Mouse (Mus musculus) heart, embryonic 15.5 days (tissue): ENCODE data around the gene Slc17a3. TPM values are rescaled to one million over a fixed set of nuclear protein-coding genes. Genes with fewer than 3 reads are reported as not detected.

Source experiments
- ATAC-seq: fragments of 200-750 bp; cut with Nextera tagmentation; replicated peaks from 2 replicates; pipeline ENCODE4 v1.8.0; 2017; ENCODE audit warnings: low read depth, moderate TSS enrichment; ENCODE audit not compliant: insufficient number of reproducible peaks, insufficient read depth, low FRiP score
- H3K27ac ChIP-seq: fragments of 300-500 bp; sonication (generic); 2 replicates; pipeline ENCODE4 v1.5.1; 2015; ENCODE audit warnings: mild to moderate bottlenecking, inconsistent platforms
- H3K27me3 ChIP-seq: fragments of 300-500 bp; sonication (generic); 2 replicates; pipeline ENCODE4 v1.6.1; 2015; ENCODE audit warnings: inconsistent platforms
- H3K36me3 ChIP-seq: fragments of 300-500 bp; sonication (generic); 2 replicates; pipeline ENCODE4 v1.6.1; 2015; ENCODE audit warnings: mild to moderate bottlenecking, inconsistent platforms
- H3K4me1 ChIP-seq: fragments of 300-500 bp; sonication (generic); replicated peaks from 2 replicates; pipeline ENCODE4 v1.6.1; 2015; ENCODE audit warnings: inconsistent platforms
- H3K4me2 ChIP-seq: fragments of 300-500 bp; sonication (generic); 2 replicates; pipeline ENCODE4 v1.6.1; 2015; ENCODE audit warnings: inconsistent platforms, mild to moderate bottlenecking, moderate library complexity
- H3K4me3 ChIP-seq: fragments of 300-500 bp; sonication (generic); 2 replicates; pipeline ENCODE4 v1.5.1; 2015; ENCODE audit warnings: mild to moderate bottlenecking, inconsistent platforms
- H3K9ac ChIP-seq: fragments of 300-500 bp; sonication (generic); 2 replicates; pipeline ENCODE4 v1.6.1; 2015; ENCODE audit warnings: mild to moderate bottlenecking, inconsistent platforms
- H3K9me3 ChIP-seq: fragments of 300-500 bp; sonication (generic); replicated peaks from 2 replicates; pipeline ENCODE4 v1.6.1; 2016; ENCODE audit warnings: inconsistent platforms
- WGBS: fragments of 180-500 bp; shearing (Covaris S2); methylation state at CpG from one replicate; pipeline ENCODE4 v1.1.7; 2015; ENCODE audit warnings: mixed read lengths; 5-methylcytosine and 5-hydroxymethylcytosine counted together
- polyA plus RNA-seq: library from polyadenylated mRNA; unstranded; fragments of >200 nt; fragmentation: Nextera tagmentation; extraction: Ambion mirVana; gene quantifications from 2 replicates; pipeline ENCODE4 v1.2.1, GENCODE M21; 2015

Gene Slc17a3
- polyA plus RNA-seq = 0.03 TPM in 1 of 2 replicates, not detected in the other

DNA sequence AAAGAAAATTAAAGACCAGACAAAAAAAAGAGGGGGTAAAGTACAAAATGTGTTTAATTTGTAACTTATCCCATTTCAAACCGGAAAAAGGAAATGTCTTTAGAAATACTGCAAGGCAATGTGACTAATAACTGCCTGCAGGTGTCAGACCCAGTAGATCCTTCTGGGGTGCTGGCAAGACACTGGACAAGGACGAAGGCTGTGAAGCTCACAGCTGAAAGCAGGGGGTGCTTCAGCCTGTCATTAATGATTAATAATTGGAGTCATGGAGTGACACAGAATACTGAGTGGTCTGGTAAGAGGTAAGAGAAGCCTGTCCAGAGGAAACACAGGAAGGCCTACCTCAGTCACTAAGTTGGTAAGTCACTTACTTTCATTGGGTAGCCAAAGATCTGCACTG is at the start of gene Slc17a3:
Gene Slc17a3, plus strand, starts transcription at position 127 of the 400 bp plus-strand sequence.
- Histone ChIP-seq H3K4me1 (no peaks in the 10 kb centered on the region), H3K36me3 (no peaks in the 10 kb centered on the region), H3K9me3 (no peaks in the 10 kb centered on the region), H3K4me3 (no peak within 1 kb of the TSS), H3K4me2 (no peak within 1 kb of the TSS), H3K27ac (no peak within 1 kb of the TSS), H3K27me3 (no peaks in the 10 kb centered on the region), H3K9ac (no peak within 1 kb of the TSS)
- 80% methylated on average over 2 of the region's 2 CpGs for WGBS
- no peak for ATAC-seq

DNA sequence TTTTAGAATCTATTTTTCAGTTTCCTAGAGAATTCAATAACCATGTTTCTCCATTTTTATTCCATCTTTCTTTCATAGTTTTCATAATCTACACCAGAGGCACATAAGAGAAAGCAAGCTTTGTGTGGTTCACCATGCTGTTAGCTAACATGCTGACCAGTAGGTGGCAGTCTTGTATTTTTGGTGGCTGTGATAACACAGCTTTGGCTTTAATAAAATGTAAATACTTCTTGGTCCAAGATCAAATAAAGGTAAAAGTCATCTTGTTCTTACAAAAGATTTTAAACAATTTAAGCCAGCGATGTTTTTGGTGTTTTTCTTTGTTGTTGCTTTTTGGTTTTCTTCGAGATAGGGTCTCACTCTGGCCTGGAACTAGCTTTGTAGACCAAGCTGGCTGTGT is 46.7 kb upstream of the Slc17a3 start:
- no peaks in the 10 kb centered on the region for H3K9me3 ChIP-seq
- 46% methylated on average over 2 of the region's 2 CpGs for WGBS
- H3K4me2 ChIP-seq = no peak overlapping the region
- no peak overlapping the region for H3K4me3 ChIP-seq
- no peak for ATAC-seq
- no peaks in the 10 kb centered on the region for H3K4me1 ChIP-seq
- no peak overlapping the region for H3K9ac ChIP-seq
- no peaks in the 10 kb centered on the region for H3K36me3 ChIP-seq
- H3K27me3 ChIP-seq = no peaks in the 10 kb centered on the region
- no peak overlapping the region for H3K27ac ChIP-seq

DNA sequence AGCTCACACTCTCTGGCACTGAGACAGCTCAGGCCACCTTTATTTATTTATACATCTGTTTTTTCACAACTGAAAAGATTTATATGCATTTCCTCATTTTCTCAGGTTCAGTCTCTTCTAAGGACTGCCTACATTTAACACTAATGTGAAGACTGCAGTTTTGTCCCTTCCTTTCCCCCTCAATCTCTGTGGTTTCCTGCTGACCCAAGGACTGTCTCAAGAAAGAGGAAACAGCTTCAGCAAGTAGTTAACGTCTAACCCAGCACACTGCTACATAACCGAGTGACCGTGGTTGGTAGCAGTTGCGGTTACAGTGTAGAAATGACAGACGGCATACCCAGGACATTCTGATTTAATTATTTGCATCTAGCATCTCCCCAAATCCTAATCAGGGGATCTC is 39.8 kb upstream of the Slc17a3 start:
- no peak overlapping the region for H3K4me2 ChIP-seq
- H3K36me3 ChIP-seq = no peaks in the 10 kb centered on the region
- no peak overlapping the region for H3K9ac ChIP-seq
- H3K9me3 ChIP-seq = no peaks in the 10 kb centered on the region
- no peak for ATAC-seq
- H3K4me3 ChIP-seq = no peak overlapping the region
- H3K27me3 ChIP-seq = no peaks in the 10 kb centered on the region
- 76% methylated on average over 5 of the region's 5 CpGs for WGBS
- no peak overlapping the region for H3K27ac ChIP-seq
- H3K4me1 ChIP-seq = no peaks in the 10 kb centered on the region

DNA sequence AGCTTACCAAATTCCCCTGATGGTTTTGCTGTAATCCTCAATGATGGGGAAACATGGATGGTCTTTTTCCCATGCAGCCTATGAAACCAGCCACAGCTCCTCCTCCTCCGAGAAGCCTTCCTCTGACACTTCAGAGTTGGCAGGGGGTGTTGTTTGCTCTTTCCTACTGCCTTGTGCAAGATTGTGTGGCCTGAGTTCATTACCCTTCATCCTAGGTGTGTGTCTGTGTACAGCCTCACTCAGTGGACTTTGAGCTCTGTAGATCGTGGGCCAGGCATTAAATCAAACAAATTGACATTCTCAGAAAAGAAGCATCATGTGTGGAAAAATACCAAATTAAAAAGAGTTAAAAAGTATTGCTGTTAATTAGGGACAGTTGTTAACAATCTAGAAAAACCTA is 34.7 kb upstream of the Slc17a3 start:
- WGBS = 72% methylated on average over 2 of the region's 2 CpGs
- Histone ChIP-seq H3K9ac (no peak overlapping the region), H3K36me3 (no peaks in the 10 kb centered on the region), H3K27me3 (no peaks in the 10 kb centered on the region), H3K4me2 (no peak overlapping the region), H3K4me3 (no peak overlapping the region), H3K9me3 (no peaks in the 10 kb centered on the region), H3K4me1 (no peaks in the 10 kb centered on the region), H3K27ac (no peak overlapping the region)
- ATAC-seq = no peak

DNA sequence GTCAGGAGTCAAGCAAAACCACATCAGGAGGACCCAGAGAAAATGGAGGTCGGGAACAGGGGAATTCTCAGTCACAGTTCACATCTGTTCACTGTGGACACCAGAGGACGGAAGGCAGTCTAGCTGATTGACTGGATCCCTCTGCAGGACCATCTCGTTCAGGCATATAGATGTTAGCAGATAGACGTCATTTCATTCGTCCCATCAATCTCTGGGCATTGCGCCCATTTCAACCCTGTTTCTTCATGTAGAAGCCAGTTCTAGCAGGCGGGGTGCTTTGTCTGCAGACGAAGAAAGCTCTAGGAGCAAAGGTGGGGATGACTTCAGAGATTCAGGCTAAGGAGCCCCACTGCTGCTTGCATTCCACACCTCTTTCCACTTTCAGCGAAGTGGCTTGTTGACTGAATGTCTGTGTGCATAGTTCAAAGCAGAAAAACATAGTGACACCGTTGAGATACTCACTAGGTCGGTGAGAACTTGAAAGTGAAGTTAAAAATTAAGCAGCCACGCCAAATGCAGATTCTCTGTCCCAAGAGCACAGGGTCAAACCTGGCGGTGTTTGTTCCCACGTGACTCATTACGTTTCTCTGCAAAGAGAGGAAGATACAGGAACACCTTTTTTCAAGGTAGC is 32.7 kb upstream of the Slc17a3 start, which contains the start of gene Slc17a2:
Gene Slc17a2, plus strand, starts transcription at position 572 of the 631 bp plus-strand sequence.
- 78% methylated on average over 15 of the region's 15 CpGs for WGBS
- Histone ChIP-seq H3K27me3 (no peaks in the 10 kb centered on the region), H3K4me2 (no peak within 1 kb of the TSS), H3K27ac (no peak within 1 kb of the TSS), H3K36me3 (no peaks in the 10 kb centered on the region), H3K9me3 (no peaks in the 10 kb centered on the region), H3K9ac (no peak within 1 kb of the TSS), H3K4me1 (no peaks in the 10 kb centered on the region), H3K4me3 (no peak within 1 kb of the TSS)
- no peak for ATAC-seq

DNA sequence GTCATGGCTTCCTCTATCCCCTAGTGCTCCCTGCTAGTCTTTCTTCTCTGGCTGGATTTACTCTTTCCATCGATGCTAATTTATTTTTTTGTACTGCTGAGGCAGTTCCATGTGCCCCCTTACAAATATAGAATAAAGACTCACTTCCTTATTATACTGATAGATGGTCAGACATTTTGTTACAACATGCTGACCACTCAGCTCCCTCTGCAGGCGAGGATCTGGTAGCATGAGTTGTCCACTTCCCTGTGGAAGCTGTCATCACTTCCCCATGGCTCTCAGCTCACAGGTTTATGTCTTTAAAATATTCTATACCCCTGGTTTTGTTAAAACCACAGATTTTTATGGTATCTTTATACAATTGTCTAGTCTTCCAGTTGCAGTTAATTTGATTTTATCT is 23.1 kb upstream of the Slc17a3 start:
- Histone ChIP-seq H3K9me3 (no peaks in the 10 kb centered on the region), H3K4me3 (no peak overlapping the region), H3K9ac (no peak overlapping the region), H3K36me3 (no peaks in the 10 kb centered on the region), H3K27me3 (no peaks in the 10 kb centered on the region), H3K4me2 (no peak overlapping the region), H3K27ac (no peak overlapping the region), H3K4me1 (no peaks in the 10 kb centered on the region)
- no peak for ATAC-seq
- 61% methylated on average over 2 of the region's 2 CpGs for WGBS

DNA sequence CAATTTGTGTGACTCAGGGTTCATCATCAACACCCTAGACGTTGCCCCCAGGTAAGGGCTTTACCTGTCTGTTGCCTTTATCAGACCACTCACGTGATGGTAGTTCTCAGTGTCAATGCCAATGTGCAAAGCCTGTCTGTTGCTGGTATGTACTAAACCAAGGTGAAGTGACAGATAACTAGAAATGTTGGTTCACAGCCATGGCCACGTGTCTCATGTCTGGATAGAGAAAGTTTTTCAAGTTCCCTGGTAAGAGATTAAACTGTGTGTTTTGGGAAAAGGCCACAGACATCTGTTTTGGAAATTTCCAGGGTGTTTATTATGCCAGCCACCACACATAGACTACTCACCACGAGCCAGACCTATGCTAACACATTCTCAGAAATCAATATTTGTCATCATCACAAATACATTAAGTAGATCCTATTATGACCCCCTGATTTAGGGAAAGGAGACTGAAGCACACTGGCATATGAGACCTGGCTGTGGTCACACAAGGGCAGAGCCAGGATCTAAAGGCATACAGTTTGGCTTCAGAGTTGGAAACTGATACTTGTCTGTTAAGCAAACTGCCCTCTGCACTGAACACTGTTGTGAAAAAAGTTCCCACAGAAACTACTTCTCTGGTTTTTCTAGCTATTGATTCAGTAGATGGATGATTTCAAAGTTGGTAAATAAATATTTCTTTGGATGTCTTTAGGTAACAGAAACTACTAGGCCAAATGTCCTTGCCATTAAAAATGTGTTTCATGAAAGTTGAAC is 18.9 kb upstream of the Slc17a3 start:
- Histone ChIP-seq H3K27me3 (no peaks in the 10 kb centered on the region), H3K9me3 (no peaks in the 10 kb centered on the region), H3K4me3 (no peak overlapping the region), H3K27ac (no peak overlapping the region), H3K4me2 (no peak overlapping the region), H3K4me1 (no peaks in the 10 kb centered on the region; the same call in 1 of the 2 replicates), H3K9ac (no peak overlapping the region), H3K36me3 (no peaks in the 10 kb centered on the region)
- WGBS = 65% methylated on average over 4 of the region's 4 CpGs
- ATAC-seq = no peak

DNA sequence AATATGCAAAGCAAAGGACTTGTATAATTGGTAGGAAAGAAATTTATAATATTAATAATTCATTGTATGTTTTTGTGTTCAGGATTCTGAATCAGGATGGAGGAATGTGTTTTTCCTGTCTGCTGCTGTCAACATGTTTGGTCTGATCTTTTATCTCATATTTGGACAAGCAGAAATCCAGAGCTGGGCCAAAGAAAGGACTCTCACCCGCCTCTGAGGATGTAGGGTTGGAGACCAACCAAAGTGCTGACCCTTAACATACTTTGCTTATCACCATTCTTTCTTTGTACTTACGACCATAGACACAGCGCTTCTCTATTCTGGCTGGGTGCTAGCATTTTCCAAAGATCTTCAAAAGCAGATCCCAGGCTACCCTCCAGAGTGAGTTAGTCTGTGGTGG is 17.0 kb upstream of the Slc17a3 start:
- 22% methylated on average over 3 of the region's 3 CpGs for WGBS
- no peaks in the 10 kb centered on the region for H3K36me3 ChIP-seq
- H3K4me1 ChIP-seq = no peaks in the 10 kb centered on the region; the same call in 1 of the 2 replicates
- H3K27ac ChIP-seq = no peak overlapping the region
- H3K4me3 ChIP-seq = no peak overlapping the region
- H3K9ac ChIP-seq = no peak overlapping the region
- H3K27me3 ChIP-seq = no peaks in the 10 kb centered on the region
- H3K9me3 ChIP-seq = no peaks in the 10 kb centered on the region
- no peak for ATAC-seq
- H3K4me2 ChIP-seq = no peak overlapping the region

DNA sequence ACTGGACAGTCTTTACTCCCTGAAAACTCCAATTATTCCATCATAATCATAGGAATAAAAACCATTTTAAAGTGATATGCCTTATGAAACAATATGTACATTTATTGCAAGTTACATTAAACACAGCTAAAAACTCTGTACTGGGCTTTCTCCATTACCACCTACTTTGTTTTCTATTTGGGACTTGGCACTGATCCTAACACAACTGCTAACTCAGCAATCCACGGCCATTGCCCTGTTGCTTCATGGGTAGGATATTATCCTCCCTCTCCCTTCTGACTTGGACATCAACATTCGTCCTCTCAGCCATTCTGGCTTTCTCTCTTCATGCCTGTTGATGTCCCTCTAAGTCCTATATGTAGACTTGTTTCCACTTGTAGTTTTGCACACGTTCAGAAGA is 12.6 kb upstream of the Slc17a3 start:
- Histone ChIP-seq H3K9me3 (no peaks in the 10 kb centered on the region), H3K9ac (no peak overlapping the region), H3K36me3 (no peaks in the 10 kb centered on the region), H3K27me3 (no peaks in the 10 kb centered on the region), H3K4me1 (no peaks in the 10 kb centered on the region; the same call in 1 of the 2 replicates), H3K4me3 (no peak overlapping the region), H3K4me2 (no peak overlapping the region), H3K27ac (no peak overlapping the region)
- no peak for ATAC-seq
- WGBS = 46% methylated on average over 3 of the region's 3 CpGs

DNA sequence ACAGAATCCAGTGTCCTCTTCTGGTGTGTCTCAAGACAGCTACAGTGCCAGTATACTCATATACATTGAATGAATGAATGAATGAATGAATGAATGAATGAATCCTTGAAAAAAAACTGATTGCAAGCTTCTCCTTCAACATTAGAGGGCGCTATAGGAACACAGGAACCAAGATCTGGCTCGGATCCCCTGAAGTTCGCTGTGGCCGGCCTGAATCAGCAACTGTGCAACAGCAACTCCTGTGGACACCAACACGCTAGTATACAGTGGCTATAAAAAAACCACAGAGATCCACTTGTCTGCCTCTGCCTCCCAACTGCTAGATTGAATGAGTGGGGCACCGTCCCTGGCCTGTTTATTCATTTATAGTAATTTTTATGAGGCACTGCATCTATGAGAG is 6.2 kb upstream of the Slc17a3 start:
- Histone ChIP-seq H3K9me3 (no peaks in the 10 kb centered on the region), H3K36me3 (no peaks in the 10 kb centered on the region), H3K4me2 (no peak overlapping the region), H3K9ac (no peak overlapping the region), H3K27ac (no peak overlapping the region), H3K4me3 (no peak overlapping the region), H3K4me1 (no peaks in the 10 kb centered on the region), H3K27me3 (no peaks in the 10 kb centered on the region)
- no peak for ATAC-seq
- 13% methylated on average over 6 of the region's 6 CpGs for WGBS

DNA sequence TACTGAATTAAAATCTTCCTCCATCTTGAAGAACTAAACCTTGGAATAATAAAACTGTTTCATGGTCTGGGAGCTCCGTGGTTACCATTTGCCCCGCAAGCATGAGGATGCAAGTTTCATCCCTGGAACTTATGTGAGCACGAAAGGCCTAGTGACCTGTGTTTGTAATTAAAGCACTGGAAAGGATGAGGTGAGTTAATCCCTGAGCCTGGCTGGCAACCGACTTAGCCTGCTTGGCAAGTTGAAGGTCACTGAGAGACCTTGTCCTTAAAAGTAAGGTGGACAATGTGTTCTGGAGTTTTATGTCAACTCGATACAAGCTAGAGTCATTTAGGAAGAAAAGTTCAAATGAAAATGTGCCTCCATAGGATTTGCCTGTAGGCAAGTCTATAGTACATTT is 4.4 kb upstream of the Slc17a3 start:
- no peaks in the 10 kb centered on the region for H3K36me3 ChIP-seq
- ATAC-seq = no peak
- WGBS = 82% methylated on average over 5 of the region's 5 CpGs
- H3K9me3 ChIP-seq = no peaks in the 10 kb centered on the region
- no peaks in the 10 kb centered on the region for H3K27me3 ChIP-seq
- no peak overlapping the region for H3K9ac ChIP-seq
- no peaks in the 10 kb centered on the region for H3K4me1 ChIP-seq
- no peak overlapping the region for H3K27ac ChIP-seq
- no peak overlapping the region for H3K4me2 ChIP-seq
- no peak overlapping the region for H3K4me3 ChIP-seq

DNA sequence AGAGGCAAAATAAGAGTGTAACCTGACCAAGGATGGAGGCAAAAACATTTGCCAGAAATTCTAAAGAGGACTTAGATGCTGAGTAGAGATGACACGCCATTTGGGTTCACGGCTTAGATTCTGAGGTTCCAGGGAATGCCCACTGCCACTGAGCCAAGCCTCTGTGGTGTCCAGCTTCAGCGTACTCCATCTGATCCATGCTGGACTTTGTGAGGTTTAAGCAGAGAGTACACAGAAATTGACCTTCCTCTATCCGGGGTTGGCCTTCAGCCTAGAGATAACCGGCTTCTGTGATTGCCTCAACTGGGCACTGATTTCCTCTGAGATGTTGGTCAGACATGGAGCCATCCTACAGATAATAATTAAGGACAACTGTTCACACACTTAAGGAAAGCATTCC is 2.6 kb upstream of the Slc17a3 start:
- Histone ChIP-seq H3K27ac (no peak overlapping the region), H3K9me3 (no peaks in the 10 kb centered on the region), H3K4me3 (no peak overlapping the region), H3K36me3 (no peaks in the 10 kb centered on the region), H3K27me3 (no peaks in the 10 kb centered on the region), H3K4me2 (no peak overlapping the region), H3K9ac (no peak overlapping the region), H3K4me1 (no peaks in the 10 kb centered on the region)
- 81% methylated on average over 5 of the region's 5 CpGs for WGBS
- ATAC-seq = no peak
